Mouse (Mus musculus): ENCODE data around the gene Acod1. TPM values are rescaled to one million over a fixed set of nuclear protein-coding genes. Genes with fewer than 3 reads are reported as not detected.

Gene Acod1
- polyA plus RNA-seq, 1 experiment from 2014 or later = not detected

GRCm38 (mm10) chr14:103069864-103070611, 23.3 kb downstream of the Acod1 start, which contains the start of gene Cln5:
Gene Cln5 (plus strand): TSS chr14:103070216.
- H3K9me3 ChIP-seq (ENCODE audit: control insufficient read depth, low read length) = no peaks in the 10 kb centered on the region
- H3K4me1 ChIP-seq (replicated peaks; ENCODE audit: control insufficient read depth, insufficient read depth, low read length) = peaks cover 7% of the 10 kb centered on the region
- peak within 1 kb of the TSS; percentile 84 for H3K9ac ChIP-seq (ENCODE audit: low read length)
- peak within 1 kb of the TSS; percentile 87 for H3K27ac ChIP-seq (ENCODE audit: low read length)
- no peaks in the 10 kb centered on the region for H3K27me3 ChIP-seq (ENCODE audit: control insufficient read depth, insufficient read depth, low read depth, low read length)
- H3K36me3 ChIP-seq (ENCODE audit: control insufficient read depth, insufficient read depth, low read length) = peaks cover 14% of the 10 kb centered on the region
- H3K4me2 ChIP-seq (ENCODE audit: low read depth, low read length) = peak within 1 kb of the TSS; percentile 94
- WGBS = under 1% methylated on average over 60 of the region's 65 CpGs
- peak; percentile 97 for ATAC-seq (ENCODE audit: low read depth)
- peak within 1 kb of the TSS; percentile 81 for H3K4me3 ChIP-seq (ENCODE audit: low read length)

- H3K9me3 ChIP-seq (ENCODE audit: control insufficient read depth, low read length) = no peaks in the 10 kb centered on the region
- H3K4me3 ChIP-seq (ENCODE audit: low read length) = peak overlapping the region; percentile 81
- peaks cover 16% of the 10 kb centered on the region for H3K36me3 ChIP-seq (ENCODE audit: control insufficient read depth, insufficient read depth, low read length)
- under 1% methylated on average over 10 of the region's 10 CpGs for WGBS
- peaks cover 7% of the 10 kb centered on the region for H3K4me1 ChIP-seq (replicated peaks; ENCODE audit: control insufficient read depth, insufficient read depth, low read length)
- peak overlapping the region; percentile 84 for H3K9ac ChIP-seq (ENCODE audit: low read length)
- peak overlapping the region; percentile 87 for H3K27ac ChIP-seq (ENCODE audit: low read length)
- peak; percentile 2; the same call in 1 of the 2 replicates for ATAC-seq (ENCODE audit: low read depth)
- H3K4me2 ChIP-seq (ENCODE audit: low read depth, low read length) = peak overlapping the region; percentile 94
- H3K27me3 ChIP-seq (ENCODE audit: control insufficient read depth, insufficient read depth, low read depth, low read length) = no peaks in the 10 kb centered on the region
Measured at GRCm38 (mm10) chr14:103070790-103071189, 24.0 kb downstream of the Acod1 start.

GRCm38 (mm10) chr14:103071471-103071870, 24.7 kb downstream of the Acod1 start:
- H3K4me1 ChIP-seq (replicated peaks; ENCODE audit: control insufficient read depth, insufficient read depth, low read length) = peaks cover 7% of the 10 kb centered on the region
- no peak overlapping the region for H3K4me2 ChIP-seq (ENCODE audit: low read depth, low read length)
- H3K27me3 ChIP-seq (ENCODE audit: control insufficient read depth, insufficient read depth, low read depth, low read length) = no peaks in the 10 kb centered on the region
- H3K9ac ChIP-seq (ENCODE audit: low read length) = no peak overlapping the region
- no peak overlapping the region for H3K4me3 ChIP-seq (ENCODE audit: low read length)
- WGBS = 88% methylated on average over 12 of the region's 12 CpGs
- peaks cover 16% of the 10 kb centered on the region for H3K36me3 ChIP-seq (ENCODE audit: control insufficient read depth, insufficient read depth, low read length)
- no peak for ATAC-seq (ENCODE audit: low read depth)
- no peak overlapping the region for H3K27ac ChIP-seq (ENCODE audit: low read length)
- H3K9me3 ChIP-seq (ENCODE audit: control insufficient read depth, low read length) = no peaks in the 10 kb centered on the region

- H3K36me3 ChIP-seq (ENCODE audit: control insufficient read depth, insufficient read depth, low read length) = peaks cover 16% of the 10 kb centered on the region
- H3K27me3 ChIP-seq (ENCODE audit: control insufficient read depth, insufficient read depth, low read depth, low read length) = no peaks in the 10 kb centered on the region
- no peak overlapping the region for H3K9ac ChIP-seq (ENCODE audit: low read length)
- ATAC-seq (ENCODE audit: low read depth) = no peak
- WGBS = 73% methylated on average over 4 of the region's 4 CpGs
- H3K4me2 ChIP-seq (ENCODE audit: low read depth, low read length) = no peak overlapping the region
- no peaks in the 10 kb centered on the region for H3K9me3 ChIP-seq (ENCODE audit: control insufficient read depth, low read length)
- H3K4me1 ChIP-seq (replicated peaks; ENCODE audit: control insufficient read depth, insufficient read depth, low read length) = peaks cover 7% of the 10 kb centered on the region
- H3K27ac ChIP-seq (ENCODE audit: low read length) = no peak overlapping the region
- H3K4me3 ChIP-seq (ENCODE audit: low read length) = no peak overlapping the region
Measured at GRCm38 (mm10) chr14:103072731-103073130, 26.0 kb downstream of the Acod1 start.

GRCm38 (mm10) chr14:103073825-103074224, 27.0 kb downstream of the Acod1 start:
- ATAC-seq (ENCODE audit: low read depth) = no peak
- Histone ChIP-seq H3K4me1 (replicated peaks; ENCODE audit: control insufficient read depth, insufficient read depth, low read length) (peaks cover 7% of the 10 kb centered on the region), H3K4me3 (ENCODE audit: low read length) (no peak overlapping the region), H3K27ac (ENCODE audit: low read length) (no peak overlapping the region), H3K4me2 (ENCODE audit: low read depth, low read length) (no peak overlapping the region), H3K9me3 (ENCODE audit: control insufficient read depth, low read length) (no peaks in the 10 kb centered on the region), H3K9ac (ENCODE audit: low read length) (no peak overlapping the region), H3K36me3 (ENCODE audit: control insufficient read depth, insufficient read depth, low read length) (peaks cover 20% of the 10 kb centered on the region), H3K27me3 (ENCODE audit: control insufficient read depth, insufficient read depth, low read depth, low read length) (no peaks in the 10 kb centered on the region)
- 94% methylated on average over 8 of the region's 8 CpGs for WGBS

- no peak for ATAC-seq (ENCODE audit: low read depth)
- Histone ChIP-seq H3K27me3 (ENCODE audit: control insufficient read depth, insufficient read depth, low read depth, low read length) (no peaks in the 10 kb centered on the region), H3K27ac (ENCODE audit: low read length) (no peak overlapping the region), H3K9ac (ENCODE audit: low read length) (no peak overlapping the region), H3K4me1 (replicated peaks; ENCODE audit: control insufficient read depth, insufficient read depth, low read length) (peaks cover 5% of the 10 kb centered on the region), H3K36me3 (ENCODE audit: control insufficient read depth, insufficient read depth, low read length) (peaks cover 20% of the 10 kb centered on the region), H3K4me3 (ENCODE audit: low read length) (no peak overlapping the region), H3K4me2 (ENCODE audit: low read depth, low read length) (no peak overlapping the region), H3K9me3 (ENCODE audit: control insufficient read depth, low read length) (no peaks in the 10 kb centered on the region)
- 85% methylated on average over 7 of the region's 7 CpGs for WGBS
Measured at GRCm38 (mm10) chr14:103075166-103075565, 28.4 kb downstream of the Acod1 start.

- H3K4me1 ChIP-seq (replicated peaks; ENCODE audit: control insufficient read depth, insufficient read depth, low read length) = no peaks in the 10 kb centered on the region
- H3K27me3 ChIP-seq (ENCODE audit: control insufficient read depth, insufficient read depth, low read depth, low read length) = no peaks in the 10 kb centered on the region
- WGBS = 80% methylated on average over 9 of the region's 9 CpGs
- no peak overlapping the region for H3K27ac ChIP-seq (ENCODE audit: low read length)
- no peak for ATAC-seq (ENCODE audit: low read depth)
- no peaks in the 10 kb centered on the region for H3K9me3 ChIP-seq (ENCODE audit: control insufficient read depth, low read length)
- peaks cover 23% of the 10 kb centered on the region for H3K36me3 ChIP-seq (ENCODE audit: control insufficient read depth, insufficient read depth, low read length)
- no peak overlapping the region for H3K4me3 ChIP-seq (ENCODE audit: low read length)
- no peak overlapping the region for H3K4me2 ChIP-seq (ENCODE audit: low read depth, low read length)
- no peak overlapping the region for H3K9ac ChIP-seq (ENCODE audit: low read length)
Measured at GRCm38 (mm10) chr14:103077272-103078005, 30.7 kb downstream of the Acod1 start.

- Histone ChIP-seq H3K4me2 (ENCODE audit: low read depth, low read length) (no peak overlapping the region), H3K36me3 (ENCODE audit: control insufficient read depth, insufficient read depth, low read length) (peaks cover 24% of the 10 kb centered on the region), H3K4me1 (replicated peaks; ENCODE audit: control insufficient read depth, insufficient read depth, low read length) (no peaks in the 10 kb centered on the region), H3K27me3 (ENCODE audit: control insufficient read depth, insufficient read depth, low read depth, low read length) (no peaks in the 10 kb centered on the region), H3K9me3 (ENCODE audit: control insufficient read depth, low read length) (no peaks in the 10 kb centered on the region), H3K9ac (ENCODE audit: low read length) (no peak overlapping the region), H3K27ac (ENCODE audit: low read length) (no peak overlapping the region), H3K4me3 (ENCODE audit: low read length) (no peak overlapping the region)
- WGBS = 89% methylated on average over 16 of the region's 16 CpGs
- no peak for ATAC-seq (ENCODE audit: low read depth)
Measured at GRCm38 (mm10) chr14:103078006-103078912, 31.5 kb downstream of the Acod1 start.
